Mouse (Mus musculus) hindbrain, embryonic 14.5 days (tissue): ENCODE results near the gene Slc3a1. TPM values are rescaled to one million over a fixed set of nuclear protein-coding genes. Genes with fewer than 3 reads are reported as not detected.

Experiments used
- ATAC-seq: fragments of 200-750 bp; cut with Nextera tagmentation; 2 replicates; pipeline ENCODE4 v1.8.0; 2017; ENCODE audit warnings: moderate number of reproducible peaks, mild to moderate bottlenecking, moderate TSS enrichment, moderate library complexity; ENCODE audit not compliant: low FRiP score
- DNase-seq: peaks from one replicate; pipeline ENCODE4 v3.0.0-alpha.2; 2015; ENCODE audit warnings: low spot score
- H3K27ac ChIP-seq: fragments of 300-500 bp; sonication (generic); 2 replicates; pipeline ENCODE4 v1.5.1; 2014; ENCODE audit warnings: mild to moderate bottlenecking, moderate library complexity
- H3K27me3 ChIP-seq: fragments of 300-500 bp; sonication (generic); 2 replicates; pipeline ENCODE4 v1.6.1; 2014; ENCODE audit warnings: mild to moderate bottlenecking, low read length, mixed read lengths; ENCODE audit not compliant: control insufficient read depth, insufficient read depth
- H3K36me3 ChIP-seq: fragments of 300-500 bp; sonication (generic); replicated peaks from 2 replicates; pipeline ENCODE4 v1.6.1; 2014; ENCODE audit not compliant: control insufficient read depth, insufficient read depth
- H3K4me1 ChIP-seq: fragments of 300-500 bp; sonication (generic); replicated peaks from 2 replicates; pipeline ENCODE4 v1.6.1; 2014; ENCODE audit warnings: antibody characterized with exemption, low read length, mixed read lengths; ENCODE audit not compliant: control insufficient read depth, insufficient read depth
- H3K4me2 ChIP-seq: fragments of 300-500 bp; sonication (generic); replicated peaks from 2 replicates; pipeline ENCODE4 v1.6.1; 2014; ENCODE audit warnings: mild to moderate bottlenecking, moderate library complexity
- H3K4me3 ChIP-seq: fragments of 300-500 bp; sonication (generic); replicated peaks from 2 replicates; pipeline ENCODE4 v1.5.1; 2014; ENCODE audit warnings: mild to moderate bottlenecking, low read length
- H3K9ac ChIP-seq: fragments of 300-500 bp; sonication (generic); 2 replicates; pipeline ENCODE4 v1.6.1; 2014
- H3K9me3 ChIP-seq: fragments of 300-500 bp; sonication (generic); 2 replicates; pipeline ENCODE4 v1.6.1; 2016; ENCODE audit warnings: low read length; ENCODE audit not compliant: control insufficient read depth
- WGBS: fragments of 180-500 bp; shearing (Covaris S2); extraction: QIAGEN DNeasy Blood & Tissue Kit; methylation state at CpG from one replicate; pipeline ENCODE4 v1.1.7; 2014; 5-methylcytosine and 5-hydroxymethylcytosine counted together
- polyA plus RNA-seq: library from polyadenylated mRNA; unstranded; fragments of >200 nt; fragmentation: Nextera tagmentation; extraction: Ambion mirVana; gene quantifications from 2 replicates; pipeline ENCODE4 v1.2.1, GENCODE M21; 2014

Slc3a1 gene
- polyA plus RNA-seq, 1 experiment from 2014 or later, result 0.25 TPM

- H3K4me2 ChIP-seq, result no peak overlapping the region
- 80% methylated on average over 6 of the region's 6 CpGs for WGBS
- H3K27me3 ChIP-seq, result no peaks in the 10 kb centered on the region
- DNase-seq (no peak), ATAC-seq (no peak)
- H3K36me3 ChIP-seq, result 0 out of 2 replicates have a peak, but pooled peaks cover 9% of the 10 kb centered on the region
- no peaks in the 10 kb centered on the region for H3K4me1 ChIP-seq
- no peak overlapping the region for H3K27ac ChIP-seq
- H3K9me3 ChIP-seq, result no peaks in the 10 kb centered on the region
- H3K9ac ChIP-seq, result no peak overlapping the region
- no peak overlapping the region for H3K4me3 ChIP-seq
These were observed 14.7 kb upstream of the Slc3a1 start for GRCm38 (mm10) chr17:85013485-85013884.

- no peak overlapping the region for H3K9ac ChIP-seq
- no peak for ATAC-seq
- DNase-seq, result no peak
- H3K4me1 ChIP-seq, result no peaks in the 10 kb centered on the region
- 0 out of 2 replicates have a peak, but pooled peaks cover 9% of the 10 kb centered on the region for H3K36me3 ChIP-seq
- no peak overlapping the region for H3K27ac ChIP-seq
- H3K9me3 ChIP-seq, result no peaks in the 10 kb centered on the region
- no peak overlapping the region for H3K4me2 ChIP-seq
- no peaks in the 10 kb centered on the region for H3K27me3 ChIP-seq
- no peak overlapping the region for H3K4me3 ChIP-seq
- 96% methylated on average over 3 of the region's 3 CpGs for WGBS
These were observed 13.5 kb upstream of the Slc3a1 start for GRCm38 (mm10) chr17:85014632-85015031.

GRCm38 (mm10) chr17:85018344-85018743 is 9.8 kb upstream of the Slc3a1 start:
- ATAC-seq (no peak), DNase-seq (no peak)
- H3K27me3 ChIP-seq, result no peaks in the 10 kb centered on the region
- 97% methylated on average over 3 of the region's 3 CpGs for WGBS
- no peak overlapping the region for H3K9ac ChIP-seq
- H3K4me1 ChIP-seq, result no peaks in the 10 kb centered on the region
- H3K4me3 ChIP-seq, result no peak overlapping the region
- no peak overlapping the region for H3K4me2 ChIP-seq
- H3K27ac ChIP-seq, result no peak overlapping the region
- H3K9me3 ChIP-seq, result no peaks in the 10 kb centered on the region
- H3K36me3 ChIP-seq, result no peaks in the 10 kb centered on the region

- no peaks in the 10 kb centered on the region for H3K4me1 ChIP-seq
- no peak overlapping the region for H3K4me2 ChIP-seq
- 84% methylated on average over 5 of the region's 5 CpGs for WGBS
- no peaks in the 10 kb centered on the region for H3K27me3 ChIP-seq
- no peak overlapping the region for H3K27ac ChIP-seq
- no peaks in the 10 kb centered on the region for H3K36me3 ChIP-seq
- no peak overlapping the region for H3K9ac ChIP-seq
- no peak overlapping the region for H3K4me3 ChIP-seq
- H3K9me3 ChIP-seq, result no peaks in the 10 kb centered on the region
- ATAC-seq (no peak), DNase-seq (no peak)
These were observed 9.4 kb upstream of the Slc3a1 start for GRCm38 (mm10) chr17:85018794-85019193.

- H3K27ac ChIP-seq, result no peak overlapping the region
- H3K27me3 ChIP-seq, result no peaks in the 10 kb centered on the region
- 85% methylated on average over 3 of the region's 3 CpGs for WGBS
- H3K9ac ChIP-seq, result no peak overlapping the region
- ATAC-seq, result no peak
- H3K36me3 ChIP-seq, result no peaks in the 10 kb centered on the region
- no peak overlapping the region for H3K4me2 ChIP-seq
- DNase-seq, result no peak
- no peaks in the 10 kb centered on the region for H3K4me1 ChIP-seq
- H3K9me3 ChIP-seq, result no peaks in the 10 kb centered on the region
- H3K4me3 ChIP-seq, result no peak overlapping the region
These were observed 7.8 kb upstream of the Slc3a1 start for GRCm38 (mm10) chr17:85020343-85020742.

- no peak for ATAC-seq
- no peak overlapping the region for H3K4me2 ChIP-seq
- 63% methylated on average over 22 of the region's 22 CpGs for WGBS
- no peaks in the 10 kb centered on the region for H3K4me1 ChIP-seq
- H3K4me3 ChIP-seq, result no peak overlapping the region
- H3K27ac ChIP-seq, result no peak overlapping the region
- no peak overlapping the region for H3K9ac ChIP-seq
- no peaks in the 10 kb centered on the region for H3K36me3 ChIP-seq
- H3K27me3 ChIP-seq, result no peaks in the 10 kb centered on the region
- H3K9me3 ChIP-seq, result no peaks in the 10 kb centered on the region
- peak; percentile 86 for DNase-seq
These were observed 4.7 kb upstream of the Slc3a1 start for GRCm38 (mm10) chr17:85023247-85024167.

GRCm38 (mm10) chr17:85024237-85024636 is 3.9 kb upstream of the Slc3a1 start:
- DNase-seq, result no peak
- no peak overlapping the region for H3K27ac ChIP-seq
- H3K4me1 ChIP-seq, result no peaks in the 10 kb centered on the region
- no peak overlapping the region for H3K4me3 ChIP-seq
- no peak overlapping the region for H3K4me2 ChIP-seq
- no peaks in the 10 kb centered on the region for H3K27me3 ChIP-seq
- no peak overlapping the region for H3K9ac ChIP-seq
- H3K36me3 ChIP-seq, result no peaks in the 10 kb centered on the region
- WGBS, result 92% methylated on average over 8 of the region's 8 CpGs
- no peak for ATAC-seq
- H3K9me3 ChIP-seq, result no peaks in the 10 kb centered on the region

GRCm38 (mm10) chr17:85025151-85025550 is 3.0 kb upstream of the Slc3a1 start:
- Histone ChIP-seq H3K27me3 (no peaks in the 10 kb centered on the region), H3K4me1 (no peaks in the 10 kb centered on the region), H3K4me2 (no peak overlapping the region), H3K36me3 (no peaks in the 10 kb centered on the region), H3K9me3 (no peaks in the 10 kb centered on the region), H3K4me3 (no peak overlapping the region), H3K27ac (no peak overlapping the region), H3K9ac (no peak overlapping the region)
- DNase-seq (no peak), ATAC-seq (no peak)
- 97% methylated on average over 6 of the region's 6 CpGs for WGBS

- H3K4me1 ChIP-seq, result no peaks in the 10 kb centered on the region
- H3K4me3 ChIP-seq, result no peak overlapping the region
- no peak overlapping the region for H3K4me2 ChIP-seq
- H3K36me3 ChIP-seq, result no peaks in the 10 kb centered on the region
- DNase-seq (no peak), ATAC-seq (no peak)
- no peaks in the 10 kb centered on the region for H3K27me3 ChIP-seq
- 96% methylated on average over 6 of the region's 6 CpGs for WGBS
- no peak overlapping the region for H3K9ac ChIP-seq
- H3K9me3 ChIP-seq, result no peaks in the 10 kb centered on the region
- no peak overlapping the region for H3K27ac ChIP-seq
These were observed 1.7 kb upstream of the Slc3a1 start for GRCm38 (mm10) chr17:85026436-85026835.
